Mouse (Mus musculus) MEL (cell line): ENCODE data around the gene Fgfr2.

ENCODE experiments used
- BHLHE40 ChIP-seq: IDR thresholded peaks from 2 replicates; pipeline ENCODE4 v1.6.1; 2012; ENCODE audit warnings: low read depth, mild to moderate bottlenecking, inconsistent platforms, low read length, improper control_type of control experiment, borderline replicate concordance
- CTCF ChIP-seq, 3 experiments: IDR thresholded peaks in 2 of 3; conservative IDR thresholded peaks in 1 of 3; 2 replicates each; pipeline ENCODE4 v1.5.1; 2011 to 2012; ENCODE audit warnings: low read length in 3 of 3, low read depth in 2 of 3, mild to moderate bottlenecking in 2 of 3, improper control_type of control experiment in 1 of 3, inconsistent platforms in 1 of 3, mixed read lengths in 1 of 3, moderate library complexity in 1 of 3; ENCODE audit not compliant: control insufficient read depth in 1 of 3, insufficient read depth in 1 of 3, poor library complexity in 1 of 3, severe bottlenecking in 1 of 3
- EP300 ChIP-seq, 2 experiments: IDR thresholded peaks; 2 replicates each; pipeline ENCODE4 v1.6.1; 2011; ENCODE audit warnings: improper control_type of control experiment in 2 of 2, low read length in 2 of 2, low read depth in 1 of 2, mild to moderate bottlenecking in 1 of 2
- HCFC1 ChIP-seq: IDR thresholded peaks from 2 replicates; pipeline ENCODE4 v1.6.1; 2012; ENCODE audit warnings: low read depth, mild to moderate bottlenecking, inconsistent platforms, low read length, improper control_type of control experiment, moderate library complexity
- MAFK ChIP-seq: IDR thresholded peaks from 2 replicates; pipeline ENCODE4 v1.6.1; 2011; ENCODE audit warnings: low read depth, mild to moderate bottlenecking, low read length, improper control_type of control experiment, borderline replicate concordance
- MAX ChIP-seq: IDR thresholded peaks from 2 replicates; pipeline ENCODE4 v1.6.1; 2011; ENCODE audit warnings: low read length, improper control_type of control experiment
- POLR2A ChIP-seq, 2 experiments: IDR thresholded peaks; 2 replicates each; pipeline ENCODE4 v1.6.1; 2011 to 2012; ENCODE audit warnings: low read length in 2 of 2, mild to moderate bottlenecking in 2 of 2, control low read depth in 1 of 2, improper control_type of control experiment in 1 of 2, low read depth in 1 of 2, moderate library complexity in 1 of 2; ENCODE audit not compliant: control insufficient read depth in 1 of 2, insufficient read depth in 1 of 2, poor library complexity in 1 of 2
- TCF12 ChIP-seq: IDR thresholded peaks from 2 replicates; pipeline ENCODE4 v1.6.1; 2014; ENCODE audit warnings: low read depth, mild to moderate bottlenecking, inconsistent platforms, low read length, improper control_type of control experiment, moderate library complexity

- TF ChIP-seq CTCF (IDR thresholded peaks at IDR 0.05 in 2 of 3, conservative IDR thresholded peaks at IDR 0.05 in 1 of 3; ENCODE audit: control insufficient read depth in 1 of 3, insufficient read depth in 1 of 3, low read depth in 2 of 3, low read length in 3 of 3, poor library complexity in 1 of 3, severe bottlenecking in 1 of 3) (peak in 1 of 3 experiments; percentile 12; a peak in 1 of 6 replicates), EP300 (IDR thresholded peaks at IDR 0.05; ENCODE audit: low read depth in 1 of 2, low read length in 2 of 2) (no peak), HCFC1 (no peak), MAX (no peak), MAFK (no peak), BHLHE40 (no peak), TCF12 (no peak), POLR2A (IDR thresholded peaks at IDR 0.05; ENCODE audit: control insufficient read depth in 1 of 2, insufficient read depth in 1 of 2, low read depth in 1 of 2, low read length in 2 of 2, poor library complexity in 1 of 2) (no peak)
These were observed 2741.0 kb downstream of the Fgfr2 start for GRCm38 (mm10) chr7:130382126-130382525.
